Comparison of ENCODE assay signal across 8 mouse cellular contexts in the genomic region with DNA sequence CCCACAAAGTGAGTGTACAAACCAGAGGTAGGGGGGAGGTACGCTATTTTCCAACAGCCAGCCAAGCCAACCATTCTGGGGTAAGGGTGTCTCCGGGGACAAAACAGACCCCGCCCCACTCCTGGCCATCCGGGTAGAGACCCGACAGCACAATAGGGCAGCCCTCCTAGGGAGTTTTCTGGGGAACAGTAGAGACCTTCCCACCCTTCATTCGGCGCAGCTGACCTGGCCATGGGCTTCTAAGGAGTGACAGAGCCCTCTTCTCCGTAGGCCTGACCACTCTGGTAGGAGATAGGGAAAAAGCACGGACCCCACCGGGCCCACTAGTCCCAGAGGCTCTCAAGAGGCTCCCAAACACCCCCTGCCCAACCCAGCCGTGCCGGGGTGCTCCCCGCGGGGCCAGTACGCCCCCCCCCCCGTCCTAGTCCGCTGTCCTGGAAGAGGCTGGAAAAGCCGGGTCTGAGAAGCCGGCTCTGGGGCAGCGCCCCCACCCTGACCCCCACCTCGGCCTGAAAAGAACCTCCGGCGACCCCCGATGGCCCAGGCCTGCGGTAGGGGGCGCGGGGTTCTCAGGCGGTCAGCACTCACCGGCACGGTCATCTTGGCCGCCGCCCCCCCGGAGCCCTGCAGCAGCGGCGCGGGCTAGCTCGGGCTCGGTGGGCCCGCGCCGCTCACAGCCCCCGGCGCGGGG. TPM values are rescaled to one million over a fixed set of nuclear protein-coding genes. Genes with fewer than 3 reads are reported as not detected.
DNase-seq lines count a peak whose midpoint lies in the region; ATAC-seq and TF ChIP-seq lines count a peak whose summit lies in the region.

No protein-coding gene starts in this region.

- no peaks in the 10 kb centered on the region for H3K27me3 ChIP-seq in hindbrain, embryonic 13.5 days
- H3K27me3 ChIP-seq in lung, postnatal 0 days (replicated peaks; ENCODE audit: insufficient read depth, low read length) = no peaks in the 10 kb centered on the region

- peak overlapping the region; percentile 98 for H3K9ac ChIP-seq in hindbrain, embryonic 13.5 days
- H3K9ac ChIP-seq in lung, postnatal 0 days (replicated peaks; ENCODE audit: low read depth) = peak overlapping the region; percentile 83

- H3K36me3 ChIP-seq in hindbrain, embryonic 13.5 days = no peaks in the 10 kb centered on the region
- no peaks in the 10 kb centered on the region for H3K36me3 ChIP-seq in lung, postnatal 0 days (ENCODE audit: insufficient read depth, low read length)

- peak overlapping the region; percentile 89 for H3K4me3 ChIP-seq in cortical plate, adult 2 months (ENCODE audit: insufficient read depth, low read length)
- peak overlapping the region; percentile 94 for H3K4me3 ChIP-seq in hindbrain, embryonic 13.5 days
- H3K4me3 ChIP-seq in lung, postnatal 0 days (ENCODE audit: low read depth, low read length) = peak overlapping the region; percentile 84

- TF ChIP-seq EP300 in lung, postnatal 0 days (IDR thresholded peaks at IDR 0.05) = no peak

- ATAC-seq in hindbrain, embryonic 13.5 days (ENCODE audit: low FRiP score) = peak; percentile 34
- peak; percentile 1; the same call in 1 of the 2 replicates for ATAC-seq in lung, postnatal 0 days

- no peaks in the 10 kb centered on the region for H3K9me3 ChIP-seq in hindbrain, embryonic 13.5 days
- no peaks in the 10 kb centered on the region for H3K9me3 ChIP-seq in lung, postnatal 0 days (ENCODE audit: low read length)

- intact Hi-C loops in left cerebral cortex, postnatal 4 days (cut with DNase I) = no loop called here
- intact Hi-C loops in left cerebral cortex, postnatal 36 days (cut with DNase I) = loop anchor here (5.0 kb wide), 1 partner anchor 64 kb away; no protein-coding TSS in a partner anchor

- H3K4me1 ChIP-seq in cortical plate, adult 2 months (ENCODE audit: control insufficient read depth, insufficient read depth, low read length) = peaks cover 13% of the 10 kb centered on the region
- peaks cover 73% of the 10 kb centered on the region for H3K4me1 ChIP-seq in hindbrain, embryonic 13.5 days (replicated peaks)
- peaks cover 49% of the 10 kb centered on the region for H3K4me1 ChIP-seq in lung, postnatal 0 days (ENCODE audit: insufficient read depth, low read depth, low read length)

- peak; percentile 56 for DNase-seq in left cerebral cortex, postnatal 4 days
- no peak for DNase-seq in left cerebral cortex, adult 18-20 months (ENCODE audit: low spot score in 2 of 2)
- DNase-seq in lung, postnatal 0 days (ENCODE audit: low spot score) = no peak
- no peak for DNase-seq in layer of hippocampus, postnatal 25 days (ENCODE audit: extremely low spot score in 1 of 2, low spot score in 1 of 2)
- no peak for DNase-seq in left cerebral cortex, postnatal 36 days (ENCODE audit: low spot score in 2 of 2)
- DNase-seq in left cerebral cortex, adult 11 months (ENCODE audit: low spot score) = no peak

- peak overlapping the region; percentile 88 for H3K27ac ChIP-seq in cortical plate, adult 2 months (ENCODE audit: insufficient read depth, low read length)
- H3K27ac ChIP-seq in hindbrain, embryonic 13.5 days = peak overlapping the region; percentile 91
- peak overlapping the region; percentile 87 for H3K27ac ChIP-seq in lung, postnatal 0 days (ENCODE audit: low read length)

- no peak for TF ChIP-seq POLR2A in cortical plate, adult 2 months (IDR thresholded peaks at IDR 0.05; ENCODE audit: extremely low read depth, insufficient read depth, low read length)

- H3K4me2 ChIP-seq in hindbrain, embryonic 13.5 days = peak overlapping the region; percentile 88
- peak overlapping the region; percentile 86 for H3K4me2 ChIP-seq in lung, postnatal 0 days (replicated peaks; ENCODE audit: low read depth, low read length)

- under 1% methylated on average over 31 of the region's 44 CpGs for WGBS in hindbrain, embryonic 13.5 days
- under 1% methylated on average over 26 of the region's 44 CpGs for WGBS in lung, postnatal 0 days

- TF ChIP-seq CTCF in cortical plate, adult 2 months (IDR thresholded peaks at IDR 0.05; ENCODE audit: extremely low read depth, insufficient read depth, low read length) = no peak
- no peak; the same call in 1 of the 2 replicates for TF ChIP-seq CTCF in lung, postnatal 0 days (IDR thresholded peaks at IDR 0.05)

RNA-seq across cellular contexts. Expression of a gene that starts 0.4 kb away (rescaled TPM):
- 10 to 100 TPM; 58.2 to 59.7 TPM for total RNA-seq in left cerebral cortex, postnatal 4 days (2021)
- 10 to 100 TPM; 51.1 to 51.3 TPM for total RNA-seq in left cerebral cortex, adult 18-20 months (2021)
- polyA plus RNA-seq in cortical plate, adult 2 months (2012; rRNA removed) = 52.3 and 56.5 TPM in 2 replicates
- 55.4 and 55.6 TPM in 2 replicates for polyA plus RNA-seq in hindbrain, embryonic 13.5 days (2015; fragmentation: Nextera tagmentation; extraction: Ambion mirVana)
- polyA plus RNA-seq in lung, postnatal 0 days (2015; fragmentation: Nextera tagmentation; extraction: Ambion mirVana) = 29.3 and 34.2 TPM in 2 replicates
- total RNA-seq in layer of hippocampus, postnatal 25 days (2021) = 10 to 100 TPM; 66.2 to 66.8 TPM
- total RNA-seq in left cerebral cortex, postnatal 36 days (2021) = 10 to 100 TPM; 51.8 to 53.9 TPM

RNA-seq across cellular contexts. Expression of a gene that starts 52.4 kb away (rescaled TPM):
- total RNA-seq in left cerebral cortex, postnatal 4 days (2021) = not detected
- total RNA-seq in left cerebral cortex, adult 18-20 months (2021) = not detected
- 0.25 TPM in 1 of 2 replicates, not detected in the other for polyA plus RNA-seq in cortical plate, adult 2 months (2012; rRNA removed)
- polyA plus RNA-seq in hindbrain, embryonic 13.5 days (2015; fragmentation: Nextera tagmentation; extraction: Ambion mirVana) = 3.1 TPM in 1 of 2 replicates, not detected in the other
- not detected in 2 replicates for polyA plus RNA-seq in lung, postnatal 0 days (2015; fragmentation: Nextera tagmentation; extraction: Ambion mirVana)
- total RNA-seq in layer of hippocampus, postnatal 25 days (2021) = not detected
- not detected for total RNA-seq in left cerebral cortex, postnatal 36 days (2021)
